Mouse (Mus musculus) heart, embryonic 15.5 days (tissue): ENCODE measurements around the gene Ppil1. TPM values are rescaled to one million over a fixed set of nuclear protein-coding genes. Genes with fewer than 3 reads are reported as not detected.

Experiments used
- ATAC-seq: fragments of 200-750 bp; cut with Nextera tagmentation; replicated peaks from 2 replicates; pipeline ENCODE4 v1.8.0; 2017; ENCODE audit warnings: low read depth, moderate TSS enrichment; ENCODE audit not compliant: insufficient number of reproducible peaks, insufficient read depth, low FRiP score
- H3K27ac ChIP-seq: fragments of 300-500 bp; sonication (generic); 2 replicates; pipeline ENCODE4 v1.5.1; 2015; ENCODE audit warnings: mild to moderate bottlenecking, inconsistent platforms
- H3K27me3 ChIP-seq: fragments of 300-500 bp; sonication (generic); 2 replicates; pipeline ENCODE4 v1.6.1; 2015; ENCODE audit warnings: inconsistent platforms
- H3K36me3 ChIP-seq: fragments of 300-500 bp; sonication (generic); 2 replicates; pipeline ENCODE4 v1.6.1; 2015; ENCODE audit warnings: mild to moderate bottlenecking, inconsistent platforms
- H3K4me1 ChIP-seq: fragments of 300-500 bp; sonication (generic); replicated peaks from 2 replicates; pipeline ENCODE4 v1.6.1; 2015; ENCODE audit warnings: inconsistent platforms
- H3K4me2 ChIP-seq: fragments of 300-500 bp; sonication (generic); 2 replicates; pipeline ENCODE4 v1.6.1; 2015; ENCODE audit warnings: inconsistent platforms, mild to moderate bottlenecking, moderate library complexity
- H3K4me3 ChIP-seq: fragments of 300-500 bp; sonication (generic); 2 replicates; pipeline ENCODE4 v1.5.1; 2015; ENCODE audit warnings: mild to moderate bottlenecking, inconsistent platforms
- H3K9ac ChIP-seq: fragments of 300-500 bp; sonication (generic); 2 replicates; pipeline ENCODE4 v1.6.1; 2015; ENCODE audit warnings: mild to moderate bottlenecking, inconsistent platforms
- H3K9me3 ChIP-seq: fragments of 300-500 bp; sonication (generic); replicated peaks from 2 replicates; pipeline ENCODE4 v1.6.1; 2016; ENCODE audit warnings: inconsistent platforms
- WGBS: fragments of 180-500 bp; shearing (Covaris S2); methylation state at CpG from one replicate; pipeline ENCODE4 v1.1.7; 2015; ENCODE audit warnings: mixed read lengths; 5-methylcytosine and 5-hydroxymethylcytosine counted together
- polyA plus RNA-seq: library from polyadenylated mRNA; unstranded; fragments of >200 nt; fragmentation: Nextera tagmentation; extraction: Ambion mirVana; gene quantifications from 2 replicates; pipeline ENCODE4 v1.2.1, GENCODE M21; 2015

Gene Ppil1
- polyA plus RNA-seq: 86.8 and 107 TPM in 2 replicates

DNA sequence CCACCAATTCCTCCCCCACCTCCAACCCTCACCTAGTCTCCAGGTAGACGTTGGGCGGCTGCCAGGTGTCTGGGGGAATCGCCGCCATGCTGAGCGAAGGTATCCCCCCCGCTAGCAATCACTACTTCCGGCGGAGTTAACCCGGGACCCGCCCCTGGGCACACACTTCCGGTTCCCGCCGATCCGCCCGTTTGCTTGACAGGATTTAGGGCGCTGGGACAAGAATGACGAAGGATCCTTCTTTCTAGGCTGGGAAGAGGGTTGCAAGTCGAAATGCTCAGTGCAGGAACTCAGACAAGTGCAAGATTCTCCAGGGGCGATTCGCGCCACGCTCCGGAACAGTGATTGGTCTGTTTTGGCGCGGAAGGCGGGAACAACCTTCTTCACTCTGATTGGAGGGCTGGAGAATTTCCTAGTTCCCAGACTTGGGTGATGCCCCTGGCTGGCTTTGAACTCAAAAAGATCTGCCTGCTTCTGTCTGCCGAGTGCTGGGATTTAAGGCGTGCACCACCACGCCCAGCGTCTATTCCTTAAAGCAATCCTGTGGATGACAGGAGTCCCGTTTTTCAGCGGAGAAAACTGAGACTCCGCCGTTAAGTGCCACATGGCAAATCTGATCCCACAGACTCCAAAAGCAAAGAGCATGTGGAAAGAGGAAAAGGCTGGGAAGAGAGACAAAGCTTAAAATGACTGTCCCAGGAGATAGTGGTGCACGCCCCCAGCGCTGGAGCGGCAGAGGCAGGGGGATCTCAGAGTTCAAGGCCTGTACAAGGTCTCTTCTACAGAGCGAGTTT lies at the start of gene Ppil1:
Gene Ppil1 (minus strand): TSS at position 347 of the 794 bp plus-strand sequence.
- ATAC-seq: no peak; the same call in 1 of the 2 replicates
- H3K4me3 ChIP-seq: peak within 1 kb of the TSS; percentile 77
- peaks cover 42% of the 10 kb centered on the region for H3K4me1 ChIP-seq
- no peaks in the 10 kb centered on the region for H3K9me3 ChIP-seq
- peaks cover 6% of the 10 kb centered on the region; the same call in 1 of the 2 replicates for H3K36me3 ChIP-seq
- H3K9ac ChIP-seq: peak within 1 kb of the TSS; percentile 77
- H3K4me2 ChIP-seq: peak within 1 kb of the TSS; percentile 67
- peak within 1 kb of the TSS; percentile 99 for H3K27ac ChIP-seq
- 6% methylated on average over 38 of the region's 38 CpGs for WGBS
- H3K27me3 ChIP-seq: no peaks in the 10 kb centered on the region

- Histone ChIP-seq H3K9me3 (no peaks in the 10 kb centered on the region), H3K4me1 (0 out of 2 replicates have a peak, but pooled peaks cover 5% of the 10 kb centered on the region)
Observed at GRCm38 (mm10) chr17:29313300-29313699, 49.3 kb upstream of the Ppil1 start.

DNA sequence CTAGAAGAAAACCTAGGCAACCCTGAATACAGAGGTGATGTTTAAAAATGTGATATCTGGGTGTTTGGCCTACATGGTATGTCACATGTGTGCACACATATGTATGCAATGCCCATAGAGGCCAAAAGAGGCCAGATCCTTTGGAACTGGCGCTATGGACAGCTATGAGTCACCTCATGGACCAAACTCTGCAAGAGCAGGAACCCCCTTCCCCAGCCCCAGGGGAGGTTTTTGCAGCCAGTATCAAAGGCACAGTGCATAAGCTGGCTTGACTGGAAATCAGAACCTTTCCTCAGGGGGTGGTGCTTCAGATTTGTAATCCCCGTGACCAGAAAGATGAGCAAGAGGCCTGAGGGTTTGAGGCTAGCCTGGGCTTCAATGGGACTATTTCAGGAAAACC lies 48.1 kb upstream of the Ppil1 start:
- Histone ChIP-seq H3K27ac (no peak overlapping the region), H3K36me3 (no peaks in the 10 kb centered on the region), H3K9ac (no peak overlapping the region), H3K4me1 (0 out of 2 replicates have a peak, but pooled peaks cover 5% of the 10 kb centered on the region), H3K9me3 (no peaks in the 10 kb centered on the region), H3K4me2 (no peak overlapping the region), H3K4me3 (no peak overlapping the region), H3K27me3 (no peaks in the 10 kb centered on the region)
- no peak for ATAC-seq
- WGBS: 86% methylated on average over 2 of the region's 2 CpGs

More at GRCm38 (mm10) chr17:29313300-29313699, 49.3 kb upstream of the Ppil1 start:
- H3K27ac ChIP-seq: no peak overlapping the region
- no peak overlapping the region for H3K4me3 ChIP-seq
- no peak overlapping the region for H3K9ac ChIP-seq
- ATAC-seq: no peak
- no peaks in the 10 kb centered on the region for H3K27me3 ChIP-seq
- no peak overlapping the region for H3K4me2 ChIP-seq
- no peaks in the 10 kb centered on the region for H3K36me3 ChIP-seq

DNA sequence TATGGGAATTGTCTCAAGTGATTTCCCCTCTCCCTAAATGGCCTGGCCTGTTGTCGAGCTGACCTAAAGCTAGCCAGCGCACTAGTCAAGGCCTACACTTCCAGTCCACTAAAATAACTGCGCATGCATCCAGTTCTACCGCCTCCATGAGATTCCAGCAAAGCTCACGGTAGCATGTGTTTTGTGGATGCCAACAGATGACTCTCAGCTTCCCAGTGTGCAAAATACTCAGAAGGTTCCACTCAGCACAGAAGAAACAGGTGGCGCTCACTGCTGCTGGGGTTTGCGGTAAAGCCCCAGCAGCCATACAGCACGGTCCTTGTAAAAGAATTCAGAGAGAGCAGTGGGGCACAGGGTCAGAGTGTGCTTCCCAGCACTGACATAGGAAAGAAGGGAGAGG lies 47.6 kb upstream of the Ppil1 start:
- no peak overlapping the region for H3K27ac ChIP-seq
- H3K27me3 ChIP-seq: no peaks in the 10 kb centered on the region
- no peak overlapping the region for H3K4me2 ChIP-seq
- H3K4me1 ChIP-seq: 0 out of 2 replicates have a peak, but pooled peaks cover 1% of the 10 kb centered on the region
- H3K9ac ChIP-seq: no peak overlapping the region
- no peaks in the 10 kb centered on the region for H3K9me3 ChIP-seq
- H3K36me3 ChIP-seq: no peaks in the 10 kb centered on the region
- WGBS: 86% methylated on average over 8 of the region's 8 CpGs
- no peak for ATAC-seq
- H3K4me3 ChIP-seq: no peak overlapping the region

- Histone ChIP-seq H3K4me3 (no peak overlapping the region), H3K4me1 (peaks cover 9% of the 10 kb centered on the region), H3K27ac (no peak overlapping the region), H3K9ac (no peak overlapping the region), H3K36me3 (no peaks in the 10 kb centered on the region), H3K4me2 (no peak overlapping the region), H3K9me3 (no peaks in the 10 kb centered on the region), H3K27me3 (no peaks in the 10 kb centered on the region)
- 70% methylated on average over 21 of the region's 21 CpGs for WGBS
- no peak for ATAC-seq
Observed at GRCm38 (mm10) chr17:29310056-29310623, 46.2 kb upstream of the Ppil1 start.

DNA sequence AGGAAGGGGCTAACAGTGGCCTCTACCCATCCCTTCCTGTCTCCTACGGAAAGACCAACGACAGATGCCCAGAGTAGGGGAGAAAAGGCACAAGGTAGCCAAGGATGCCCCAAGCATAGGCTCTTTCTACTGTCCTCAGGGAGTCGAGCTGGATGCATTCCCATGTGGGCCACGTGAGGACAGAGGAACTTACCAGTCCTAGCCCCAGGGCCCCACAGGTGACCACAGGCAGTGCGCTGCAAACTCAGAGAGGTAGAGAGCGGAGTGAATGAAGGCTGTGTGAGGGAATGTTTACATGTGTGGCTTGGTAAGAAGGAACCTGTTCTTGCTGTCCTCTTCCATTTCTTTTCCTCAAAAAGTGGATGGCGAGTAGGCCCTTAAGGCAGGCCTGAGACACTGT lies 41.9 kb upstream of the Ppil1 start:
- Histone ChIP-seq H3K9ac (no peak overlapping the region), H3K27me3 (no peaks in the 10 kb centered on the region), H3K4me3 (no peak overlapping the region), H3K4me1 (peaks cover 27% of the 10 kb centered on the region), H3K9me3 (no peaks in the 10 kb centered on the region), H3K36me3 (peaks cover 7% of the 10 kb centered on the region; the same call in 1 of the 2 replicates), H3K27ac (no peak overlapping the region), H3K4me2 (no peak overlapping the region; the same call in 1 of the 2 replicates)
- WGBS: 54% methylated on average over 7 of the region's 7 CpGs
- ATAC-seq: no peak; the same call in 1 of the 2 replicates

GRCm38 (mm10) chr17:29305058-29305806 lies 41.2 kb upstream of the Ppil1 start:
- H3K9me3 ChIP-seq: no peaks in the 10 kb centered on the region
- 11% methylated on average over 15 of the region's 15 CpGs for WGBS
- no peak overlapping the region; the same call in 1 of the 2 replicates for H3K27ac ChIP-seq
- H3K27me3 ChIP-seq: no peaks in the 10 kb centered on the region
- no peak overlapping the region for H3K4me3 ChIP-seq
- H3K4me1 ChIP-seq: peaks cover 27% of the 10 kb centered on the region
- no peak overlapping the region for H3K9ac ChIP-seq
- H3K4me2 ChIP-seq: peak overlapping the region; percentile 10; the same call in 1 of the 2 replicates
- peaks cover 11% of the 10 kb centered on the region; the same call in 1 of the 2 replicates for H3K36me3 ChIP-seq
- no peak; the same call in 1 of the 2 replicates for ATAC-seq

DNA sequence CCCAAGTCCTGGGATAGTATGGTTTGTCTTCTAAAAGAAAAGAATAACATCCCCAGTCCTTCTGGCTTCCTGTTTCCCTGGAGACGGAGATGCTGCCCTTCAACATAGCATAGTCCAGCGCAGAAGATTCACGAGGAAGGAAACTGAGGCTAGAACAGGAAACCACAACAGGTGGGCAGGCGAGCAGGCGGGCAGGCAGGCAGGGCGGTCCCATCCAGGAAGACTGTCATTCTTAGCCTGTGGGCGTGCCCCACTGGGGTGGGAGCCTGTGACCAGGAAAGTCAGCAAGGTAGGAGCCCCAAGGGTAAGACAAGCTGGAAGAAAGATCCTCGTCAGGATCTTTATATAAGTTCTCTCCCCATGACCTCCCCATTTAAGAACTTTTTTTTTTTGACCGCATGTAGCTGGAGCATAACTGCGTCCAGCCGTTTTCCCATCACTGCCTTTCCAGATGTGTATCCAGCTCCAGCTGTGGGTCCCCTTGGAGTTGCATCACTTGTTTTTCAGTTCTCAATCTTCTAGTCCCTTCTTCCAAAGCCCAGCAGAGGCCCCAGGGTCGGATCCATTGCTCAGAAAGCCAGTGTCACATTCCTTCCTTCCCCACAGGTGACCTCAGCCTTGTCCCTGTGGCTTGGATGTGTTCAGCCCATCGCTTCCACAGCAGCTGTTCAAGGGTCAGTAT lies 40.5 kb upstream of the Ppil1 start:
- no peak overlapping the region for H3K9ac ChIP-seq
- H3K27ac ChIP-seq: peak overlapping the region; percentile 3; the same call in 1 of the 2 replicates

GRCm38 (mm10) chr17:29303856-29304255 lies 39.9 kb upstream of the Ppil1 start:
- Histone ChIP-seq H3K9ac (no peak overlapping the region), H3K36me3 (peaks cover 19% of the 10 kb centered on the region; the same call in 1 of the 2 replicates), H3K4me1 (peaks cover 31% of the 10 kb centered on the region), H3K9me3 (no peaks in the 10 kb centered on the region), H3K4me3 (no peak overlapping the region), H3K27ac (peak overlapping the region; percentile 3; the same call in 1 of the 2 replicates), H3K27me3 (no peaks in the 10 kb centered on the region), H3K4me2 (no peak overlapping the region)
- ATAC-seq: no peak
- WGBS: 80% methylated on average over 3 of the region's 3 CpGs

More for the DNA sequence above, 40.5 kb upstream of the Ppil1 start:
- H3K4me1 ChIP-seq: peaks cover 31% of the 10 kb centered on the region
- no peaks in the 10 kb centered on the region for H3K9me3 ChIP-seq
- peak overlapping the region; percentile 10; the same call in 1 of the 2 replicates for H3K4me2 ChIP-seq
- no peak overlapping the region for H3K4me3 ChIP-seq
- peaks cover 17% of the 10 kb centered on the region; the same call in 1 of the 2 replicates for H3K36me3 ChIP-seq
- no peak for ATAC-seq
- 45% methylated on average over 13 of the region's 13 CpGs for WGBS
- no peaks in the 10 kb centered on the region for H3K27me3 ChIP-seq

DNA sequence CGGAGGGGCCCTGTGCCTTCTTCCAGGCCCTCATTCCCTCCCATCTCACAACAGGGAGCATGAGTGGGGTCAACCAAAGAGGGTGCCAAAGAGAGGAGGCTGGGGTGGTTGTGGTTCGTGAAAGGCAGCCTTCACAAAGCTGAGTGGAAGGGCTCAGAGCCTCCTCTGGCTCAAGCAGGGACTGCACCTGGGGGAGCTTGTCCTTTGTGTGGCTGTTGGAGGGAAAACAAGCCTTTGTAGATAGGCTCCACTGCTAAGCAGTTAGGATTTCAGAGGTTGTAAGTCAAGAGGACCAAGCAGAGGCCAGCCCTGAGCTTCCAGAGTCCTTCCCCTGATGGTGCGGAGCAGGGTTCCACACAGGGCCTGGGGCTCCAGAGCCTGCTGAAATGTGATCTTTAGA lies 39.1 kb upstream of the Ppil1 start:
- no peak for ATAC-seq
- H3K9me3 ChIP-seq: no peaks in the 10 kb centered on the region
- no peaks in the 10 kb centered on the region for H3K27me3 ChIP-seq
- H3K27ac ChIP-seq: peak overlapping the region; percentile 3; the same call in 1 of the 2 replicates
- H3K9ac ChIP-seq: no peak overlapping the region
- H3K36me3 ChIP-seq: peaks cover 20% of the 10 kb centered on the region; the same call in 1 of the 2 replicates
- no peak overlapping the region for H3K4me2 ChIP-seq
- 47% methylated on average over 3 of the region's 3 CpGs for WGBS
- peaks cover 31% of the 10 kb centered on the region for H3K4me1 ChIP-seq
- H3K4me3 ChIP-seq: no peak overlapping the region
